Comparison of ENCODE assay signal across 8 mouse cellular contexts in genomic region chr9:63135356-63135755, GRCm38 (mm10). TPM values are rescaled to one million over a fixed set of nuclear protein-coding genes. Genes with fewer than 3 reads are reported as not detected.
DNase-seq lines count a peak whose midpoint lies in the region; ATAC-seq and TF ChIP-seq lines count a peak whose summit lies in the region.

No protein-coding gene starts in this region.

- 5% methylated on average over 11 of the region's 11 CpGs for WGBS in heart, embryonic 12.5 days
- 3% methylated on average over 11 of the region's 11 CpGs for WGBS in hindbrain, embryonic 10.5 days
- WGBS in midbrain, embryonic 12.5 days: 5% methylated on average over 11 of the region's 11 CpGs

- no peak for ATAC-seq in heart, embryonic 12.5 days (ENCODE audit: insufficient number of reproducible peaks, low FRiP score)
- no peak for ATAC-seq in midbrain, embryonic 12.5 days (ENCODE audit: low FRiP score, low read depth)
- no peak for ATAC-seq in granulocyte monocyte progenitor cell, adult 5-6 weeks (replicated peaks; ENCODE audit: poor library complexity, severe bottlenecking)

- H3K27ac ChIP-seq in heart, embryonic 12.5 days (ENCODE audit: poor library complexity, severe bottlenecking): no peak overlapping the region
- H3K27ac ChIP-seq in ES-Bruce4 (ENCODE audit: insufficient read depth, low read length): no peak overlapping the region
- H3K27ac ChIP-seq in hindbrain, embryonic 10.5 days: no peak overlapping the region
- no peak overlapping the region for H3K27ac ChIP-seq in midbrain, embryonic 12.5 days (replicated peaks)

- peak overlapping the region; percentile 52; the same call in 1 of the 2 replicates for H3K9ac ChIP-seq in heart, embryonic 12.5 days
- H3K9ac ChIP-seq in ES-Bruce4 (ENCODE audit: low read depth, poor library complexity, severe bottlenecking): no peak overlapping the region
- H3K9ac ChIP-seq in midbrain, embryonic 12.5 days (replicated peaks): no peak overlapping the region; the same call in 1 of the 2 replicates

- no peak for TF ChIP-seq CTCF in ES-Bruce4 (IDR thresholded peaks at IDR 0.05; ENCODE audit: low read depth, low read length)

- H3K4me2 ChIP-seq in heart, embryonic 12.5 days: peak overlapping the region; percentile 69
- H3K4me2 ChIP-seq in midbrain, embryonic 12.5 days (replicated peaks): peak overlapping the region; percentile 50

- TF ChIP-seq EP300 in ES-Bruce4 (IDR thresholded peaks at IDR 0.05; ENCODE audit: insufficient read depth, low read depth, low read length): no peak

- no peak for DNase-seq in heart, postnatal 14 days
- DNase-seq in hindbrain, embryonic 10.5 days (ENCODE audit: low spot score): no peak
- DNase-seq in urinary bladder, postnatal 14 days (ENCODE audit: low spot score): no peak
- no peak for DNase-seq in gastrocnemius, postnatal 4 days (ENCODE audit: low spot score in 2 of 2)

- peak overlapping the region; percentile 34 for H3K4me3 ChIP-seq in heart, embryonic 12.5 days
- H3K4me3 ChIP-seq in ES-Bruce4 (ENCODE audit: low read depth, low read length): peak overlapping the region; percentile 30
- peak overlapping the region; percentile 36; the same call in 1 of the 2 replicates for H3K4me3 ChIP-seq in hindbrain, embryonic 10.5 days
- peak overlapping the region; percentile 27 for H3K4me3 ChIP-seq in midbrain, embryonic 12.5 days

- H3K36me3 ChIP-seq in heart, embryonic 12.5 days: no peaks in the 10 kb centered on the region
- H3K36me3 ChIP-seq in ES-Bruce4 (ENCODE audit: control insufficient read depth, insufficient read depth, low read length, poor library complexity, severe bottlenecking): no peaks in the 10 kb centered on the region
- H3K36me3 ChIP-seq in hindbrain, embryonic 10.5 days: no peaks in the 10 kb centered on the region
- H3K36me3 ChIP-seq in midbrain, embryonic 12.5 days: no peaks in the 10 kb centered on the region

- intact Hi-C loops in heart, postnatal 14 days (cut with DNase I): loop anchor here (1.0 to 5.0 kb wide), 3 partner anchors 327 to 707 kb away; no protein-coding TSS in a partner anchor

- H3K27me3 ChIP-seq in heart, embryonic 12.5 days (replicated peaks): peaks cover 77% of the 10 kb centered on the region
- H3K27me3 ChIP-seq in ES-Bruce4 (ENCODE audit: control insufficient read depth, insufficient read depth, low read length, poor library complexity, severe bottlenecking): peaks cover 17% of the 10 kb centered on the region
- H3K27me3 ChIP-seq in hindbrain, embryonic 10.5 days (ENCODE audit: insufficient read depth, poor library complexity, severe bottlenecking): peaks cover 84% of the 10 kb centered on the region
- H3K27me3 ChIP-seq in midbrain, embryonic 12.5 days: peaks cover 82% of the 10 kb centered on the region

- TF ChIP-seq POLR2A in ES-Bruce4 (IDR thresholded peaks at IDR 0.05; ENCODE audit: insufficient read depth, low read length): no peak

- H3K9me3 ChIP-seq in heart, embryonic 12.5 days (replicated peaks): no peaks in the 10 kb centered on the region
- no peaks in the 10 kb centered on the region for H3K9me3 ChIP-seq in ES-Bruce4 (replicated peaks; ENCODE audit: control insufficient read depth, insufficient read depth, low read length, poor library complexity, severe bottlenecking)
- no peaks in the 10 kb centered on the region for H3K9me3 ChIP-seq in hindbrain, embryonic 10.5 days
- H3K9me3 ChIP-seq in midbrain, embryonic 12.5 days: no peaks in the 10 kb centered on the region

- peaks cover 32% of the 10 kb centered on the region for H3K4me1 ChIP-seq in heart, embryonic 12.5 days (replicated peaks)
- H3K4me1 ChIP-seq in ES-Bruce4 (ENCODE audit: control insufficient read depth, insufficient read depth, low read length): no peaks in the 10 kb centered on the region
- H3K4me1 ChIP-seq in hindbrain, embryonic 10.5 days (replicated peaks): peaks cover 65% of the 10 kb centered on the region
- H3K4me1 ChIP-seq in midbrain, embryonic 12.5 days: peaks cover 57% of the 10 kb centered on the region

RNA-seq across cellular contexts. Expression of gene Skor1, which starts 13.4 kb away (rescaled TPM):
- polyA plus RNA-seq in heart, embryonic 12.5 days (2016; fragmentation: Nextera tagmentation; extraction: Ambion mirVana): not detected in 2 replicates
- total RNA-seq in heart, postnatal 14 days (2021): not detected
- polyA plus RNA-seq in ES-Bruce4 (2011; ENCODE audit: insufficient read depth, insufficient read length, low read depth, missing spikeins): not detected in 2 replicates
- polyA plus RNA-seq in hindbrain, embryonic 10.5 days (2016; fragmentation: Nextera tagmentation; extraction: Ambion mirVana): 0.68 and 6.8 TPM in 2 replicates
- 0.19 and 0.26 TPM in 2 replicates for polyA plus RNA-seq in midbrain, embryonic 12.5 days (2016; fragmentation: Nextera tagmentation; extraction: Ambion mirVana)
- not detected in 2 replicates for total RNA-seq in granulocyte monocyte progenitor cell, adult 5-6 weeks (2014; fragmentation: Nextera tagmentation)
- total RNA-seq in granulocyte monocyte progenitor cell, adult 5-6 weeks (2017): not detected in 2 replicates
- under 1 TPM; 0.13 to 0.15 TPM for total RNA-seq in gastrocnemius, postnatal 4 days (2021)
